Mouse (Mus musculus) MEL (cell line): ENCODE measurements at regions not wholly inside any gene's neighbourhood (a gene's known extent, or its start where the extent isn't known, plus 50 kb on each side); places are given as distances from the start of the nearest gene placed in this dataset.

Experiments used
- CHD2 ChIP-seq: IDR thresholded peaks from 2 replicates; pipeline ENCODE4 v1.6.1; 2011; ENCODE audit warnings: low read length, improper control_type of control experiment
- TAL1 ChIP-seq: IDR thresholded peaks from 2 replicates; pipeline ENCODE4 v1.6.1; 2012; ENCODE audit warnings: mild to moderate bottlenecking, inconsistent platforms, low read length, moderate library complexity, mixed read lengths
- TBP ChIP-seq: IDR thresholded peaks from 2 replicates; pipeline ENCODE4 v1.8.0; 2011; ENCODE audit warnings: low read depth, low read length, improper control_type of control experiment

GRCm38 (mm10) chr16:19203681-19204080, 110.2 kb downstream of the Olfr164 start:
- TF ChIP-seq TAL1 (no peak), CHD2 (no peak), TBP (no peak)
